Mouse (Mus musculus): Measurements from ENCODE around the gene Rars. TPM values are rescaled to one million over a fixed set of nuclear protein-coding genes. Genes with fewer than 3 reads are reported as not detected.
A peak's percentile ranks its signal among the peaks of the same experiment; 100 is the strongest.

The Rars gene
- total RNA-seq, 2 experiments from 2014 or later, result 47.9 to 53.4 TPM

- DNase-seq, result peak; percentile 83
These were observed 64.4 kb downstream of the Rars start for GRCm38 (mm10) chr11:35769746-35770437.

- peak; percentile 97 for DNase-seq
These were observed 65.0 kb downstream of the Rars start, which contains the start of gene Pank3 for GRCm38 (mm10) chr11:35769188-35769745. Gene Pank3 (plus strand): TSS chr11:35769484.

- DNase-seq, result no peak
These were observed 67.5 kb downstream of the Rars start for GRCm38 (mm10) chr11:35766845-35767244.

- no peak for DNase-seq
These were observed 73.7 kb downstream of the Rars start for GRCm38 (mm10) chr11:35760627-35761003.

- no peak for DNase-seq
These were observed 74.2 kb downstream of the Rars start for GRCm38 (mm10) chr11:35760001-35760626.

Small RNA genes lying within 50 kb of the gene (microRNA-seq; reads per million reads assigned to microRNA genes)
- 2.1 to 3.7 reads per million in 2 experiments for gene Mir103-1

Other genes with a start within 250 kb of the Rars start
- gene Pank3, start 65.0 kb downstream of the Rars start, total RNA-seq (2021), result 10 to 100 TPM; 31.6 to 32.5 TPM
- gene Fbll1, start 35.6 kb downstream of the Rars start, total RNA-seq (2021), result not detected
- gene Wwc1, start 146.0 kb upstream of the Rars start, total RNA-seq (2021), result 1 to 10 TPM; 3.5 to 5.0 TPM

Measured in heart, postnatal 4 days (tissue).